Mouse (Mus musculus): ENCODE measurements around the gene Hacd2.

Gene Hacd2

GRCm38 (mm10) chr16:35007361-35007760, 14.9 kb upstream of the Hacd2 start:
- DNase-seq (ENCODE audit: low spot score), result no peak

DNA sequence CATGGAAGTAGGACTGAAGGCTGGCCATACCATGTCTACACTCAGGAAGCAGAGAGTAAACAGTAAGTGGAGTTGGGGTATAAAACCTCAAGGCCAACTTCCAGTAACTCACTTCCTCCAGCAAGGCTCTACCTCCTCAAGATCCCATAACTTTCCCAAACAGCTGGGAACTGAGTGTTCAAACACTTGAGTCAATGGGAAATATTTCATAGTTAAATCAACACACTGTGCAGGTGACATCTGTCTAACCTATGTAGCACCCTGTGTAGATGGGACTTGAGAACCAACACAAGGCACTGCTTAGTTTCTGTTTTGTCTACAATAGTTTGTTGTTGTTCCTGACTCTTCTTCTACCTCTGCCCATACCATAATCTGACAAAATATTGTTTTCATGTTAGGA, 13.8 kb upstream of the Hacd2 start:
- DNase-seq (ENCODE audit: low spot score), result no peak

GRCm38 (mm10) chr16:35013501-35013900, 8.7 kb upstream of the Hacd2 start:
- DNase-seq (ENCODE audit: low spot score), result no peak

- no peak for DNase-seq (ENCODE audit: low spot score)
These were observed 5.7 kb upstream of the Hacd2 start for GRCm38 (mm10) chr16:35016491-35016890.

- no peak for DNase-seq (ENCODE audit: low spot score)
These were observed 3.7 kb upstream of the Hacd2 start for GRCm38 (mm10) chr16:35018470-35018974.

DNA sequence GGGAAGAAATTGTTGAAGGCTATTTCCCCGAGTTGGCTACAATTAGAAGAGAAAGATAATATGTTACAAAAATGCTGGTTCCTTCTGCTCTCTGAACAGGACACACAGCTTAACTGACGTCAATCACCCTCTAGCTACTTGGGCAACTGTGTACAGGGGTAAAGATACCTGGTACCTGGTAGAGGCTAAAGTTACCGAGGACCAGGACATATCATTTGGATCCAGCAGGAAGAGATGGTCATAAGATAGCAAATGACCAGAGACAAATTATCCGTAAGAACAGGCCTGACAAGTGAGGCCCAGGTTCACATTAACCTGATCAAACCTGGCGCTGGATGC, 356 bp upstream of the Hacd2 start:
- DNase-seq (ENCODE audit: low spot score), result no peak

DNA sequence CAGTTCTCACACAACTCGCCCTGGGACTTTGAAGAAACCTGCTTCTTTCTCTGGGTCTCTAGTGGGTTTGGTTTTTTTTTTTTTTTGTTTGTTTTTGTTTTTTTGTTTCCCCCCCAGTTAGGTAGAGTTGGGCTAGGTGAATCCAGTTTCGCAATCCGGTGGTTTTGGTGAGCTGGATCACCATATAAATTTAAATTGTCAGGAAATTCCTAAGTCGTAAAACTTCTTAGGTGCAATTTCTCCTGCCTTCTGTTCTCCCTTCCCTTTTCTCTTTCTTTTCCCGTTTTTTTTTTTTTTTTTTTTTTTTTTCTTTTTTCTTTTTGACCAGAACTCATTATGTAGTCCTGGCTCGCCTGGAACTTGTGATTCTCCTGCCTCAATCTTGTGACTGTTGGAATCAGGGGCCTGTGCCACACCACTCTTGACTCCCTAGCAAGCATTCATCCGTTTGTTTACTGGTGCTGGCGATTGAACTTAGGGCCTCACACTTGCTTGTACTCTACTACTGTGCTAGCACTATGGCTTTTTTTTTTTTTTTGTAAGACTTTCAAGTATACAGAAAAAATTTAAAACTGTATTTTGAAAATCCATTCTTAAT, 1.0 kb downstream of the Hacd2 start:
- DNase-seq (ENCODE audit: low spot score), result no peak

GRCm38 (mm10) chr16:35024300-35024699, 2.1 kb downstream of the Hacd2 start:
- DNase-seq (ENCODE audit: low spot score), result no peak

GRCm38 (mm10) chr16:35025347-35025746, 3.1 kb downstream of the Hacd2 start:
- no peak for DNase-seq (ENCODE audit: low spot score)

- DNase-seq (ENCODE audit: low spot score), result no peak
These were observed 11.0 kb downstream of the Hacd2 start for GRCm38 (mm10) chr16:35033241-35033640.

DNA sequence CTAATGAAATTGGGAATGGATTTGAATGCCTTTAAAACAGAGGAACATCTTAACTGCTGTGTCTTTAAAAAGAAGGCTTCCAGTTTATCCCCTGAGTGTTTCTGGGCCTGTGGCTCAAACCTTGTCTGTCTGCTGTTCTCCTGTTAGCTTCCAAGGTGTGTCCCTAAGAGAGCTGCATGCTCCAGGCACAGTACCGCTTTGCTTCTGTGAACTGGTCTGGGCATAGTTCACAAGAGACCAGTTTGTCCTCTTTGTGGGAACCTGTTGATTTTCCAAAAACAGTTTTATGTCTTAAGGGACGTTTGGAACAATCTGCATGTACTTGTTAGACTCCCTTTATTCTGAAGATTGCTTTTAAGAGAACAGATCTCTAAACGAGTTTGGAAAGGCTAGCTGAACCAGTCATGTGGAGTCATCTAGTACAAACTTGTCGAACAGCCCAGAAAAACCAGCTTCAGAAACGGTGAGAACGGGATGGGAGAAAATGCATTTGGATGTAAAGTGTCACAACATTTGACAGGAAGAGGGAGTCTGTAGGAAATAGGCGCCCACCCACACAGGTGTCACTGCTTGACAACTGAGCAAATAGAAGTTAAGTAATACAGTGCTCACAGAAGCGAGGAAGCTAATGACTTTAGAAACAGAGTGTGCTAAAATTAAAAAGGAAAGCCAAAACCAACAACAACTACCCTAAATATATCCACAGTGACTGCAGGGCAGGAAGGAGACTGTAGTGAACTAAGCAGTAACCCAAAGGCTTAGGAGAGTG, 11.8 kb downstream of the Hacd2 start:
- no peak for DNase-seq (ENCODE audit: low spot score)

DNA sequence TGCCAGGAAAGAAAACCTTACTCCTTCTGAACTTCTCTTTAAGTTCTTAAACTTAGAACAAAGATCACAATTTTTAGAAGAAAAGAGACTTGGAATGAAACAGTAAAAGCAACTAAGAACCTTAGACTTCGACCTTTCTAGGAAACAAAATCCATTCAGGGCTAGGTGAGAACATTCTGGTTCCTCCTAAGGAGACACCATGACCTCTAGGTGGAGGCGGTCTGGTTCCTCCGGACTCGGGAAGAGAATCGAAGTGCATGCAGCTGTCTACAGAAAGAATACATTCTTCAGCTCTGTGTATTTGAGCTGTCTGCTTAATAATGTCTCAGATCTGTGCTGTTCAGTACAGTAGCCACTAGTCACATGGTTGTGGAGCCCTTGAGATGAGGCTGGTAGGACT, 12.7 kb downstream of the Hacd2 start:
- DNase-seq (ENCODE audit: low spot score), result no peak

DNA sequence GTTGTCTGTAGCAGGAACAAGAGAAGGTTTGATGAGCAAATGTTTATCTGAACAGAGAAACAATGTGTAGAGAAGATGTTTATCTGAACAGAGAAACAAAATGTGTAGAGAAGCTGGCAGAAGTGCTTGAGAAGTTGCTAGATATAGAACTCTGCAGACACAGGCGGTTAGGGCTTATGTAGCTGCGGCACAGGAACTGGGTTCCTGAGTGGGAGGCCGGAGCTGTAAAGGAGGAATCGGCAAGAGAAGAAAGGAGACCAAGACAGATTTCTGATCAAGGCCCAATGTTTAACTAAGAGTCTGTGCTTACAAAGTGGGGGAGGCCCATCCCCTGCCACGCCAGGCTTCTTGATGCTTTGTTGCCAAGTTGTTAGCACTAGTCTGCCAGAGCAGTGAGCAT, 14.5 kb downstream of the Hacd2 start:
- DNase-seq (ENCODE audit: low spot score), result no peak

DNA sequence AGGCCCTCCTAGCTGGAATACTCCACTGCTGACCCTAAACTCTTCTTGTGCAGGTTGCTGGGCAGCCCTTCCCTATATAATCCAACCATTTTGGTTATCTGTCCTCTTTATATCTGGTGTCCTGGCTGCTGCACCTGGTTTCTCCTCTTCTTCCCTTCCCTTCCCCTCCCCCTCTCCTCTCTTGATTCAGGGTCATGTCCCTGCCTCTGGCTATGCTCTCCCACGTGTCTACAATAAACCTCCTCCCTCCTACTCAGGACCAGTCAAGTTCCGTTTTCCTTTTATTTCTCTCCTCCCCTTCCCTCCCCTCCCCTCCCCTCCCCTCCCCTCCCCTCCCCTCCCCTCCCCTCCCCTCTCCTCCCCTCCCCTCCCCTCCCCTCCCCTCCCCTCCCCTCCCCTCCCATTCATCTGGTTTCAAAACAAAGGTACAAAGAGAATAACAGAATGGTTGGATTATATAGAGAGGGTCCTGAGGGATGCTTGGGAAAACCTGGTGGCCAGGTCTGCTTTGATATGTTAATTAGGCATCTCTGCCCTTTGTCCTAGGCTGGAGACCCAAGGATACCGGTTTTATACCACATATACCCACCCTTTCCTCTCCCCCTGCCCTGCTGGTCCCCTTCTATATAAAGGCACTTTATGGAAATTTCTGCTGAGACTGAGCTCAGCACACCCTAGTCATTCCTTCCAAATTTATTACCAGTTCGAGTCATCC, 16.3 kb downstream of the Hacd2 start:
- no peak for DNase-seq (ENCODE audit: low spot score)

DNA sequence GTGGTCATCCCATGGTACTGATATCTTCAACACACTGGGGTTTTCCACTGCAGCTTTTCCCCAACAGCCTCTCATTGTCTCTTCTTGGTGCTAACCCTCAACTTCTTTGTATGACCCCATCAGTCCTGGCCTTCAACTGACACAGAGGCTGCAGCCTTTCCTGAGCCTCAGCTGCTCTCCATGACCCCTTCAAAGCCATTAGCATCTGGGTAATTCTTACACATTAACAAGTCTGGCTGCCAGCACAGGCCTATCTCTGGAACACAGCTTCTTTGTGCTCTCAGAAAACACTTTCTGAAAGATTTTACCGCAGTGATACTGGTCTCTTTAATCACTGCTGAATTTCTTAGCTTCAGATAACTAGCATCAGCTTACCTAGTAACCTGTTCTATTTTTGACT, 17.9 kb downstream of the Hacd2 start:
- no peak for DNase-seq (ENCODE audit: low spot score)

DNA sequence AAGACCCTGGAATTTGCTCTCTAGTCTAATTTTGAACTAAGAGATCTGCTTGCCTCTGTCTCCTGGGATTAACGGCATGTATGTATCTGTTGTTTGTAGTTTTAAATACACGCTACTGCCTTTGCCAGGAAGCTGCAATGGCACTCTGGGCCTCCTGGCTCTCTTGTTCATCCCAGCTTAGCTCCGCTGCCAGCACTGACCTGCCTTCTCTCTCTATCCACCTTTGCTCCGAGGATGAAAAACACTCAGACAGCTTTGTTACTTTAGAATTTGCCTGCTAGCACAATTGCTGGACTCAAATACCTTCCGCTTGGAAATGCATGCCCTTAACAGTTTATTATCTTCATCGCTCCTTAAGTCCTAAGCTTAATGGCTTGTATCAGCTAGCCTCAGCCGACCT, 18.8 kb downstream of the Hacd2 start:
- no peak for DNase-seq (ENCODE audit: low spot score)

DNA sequence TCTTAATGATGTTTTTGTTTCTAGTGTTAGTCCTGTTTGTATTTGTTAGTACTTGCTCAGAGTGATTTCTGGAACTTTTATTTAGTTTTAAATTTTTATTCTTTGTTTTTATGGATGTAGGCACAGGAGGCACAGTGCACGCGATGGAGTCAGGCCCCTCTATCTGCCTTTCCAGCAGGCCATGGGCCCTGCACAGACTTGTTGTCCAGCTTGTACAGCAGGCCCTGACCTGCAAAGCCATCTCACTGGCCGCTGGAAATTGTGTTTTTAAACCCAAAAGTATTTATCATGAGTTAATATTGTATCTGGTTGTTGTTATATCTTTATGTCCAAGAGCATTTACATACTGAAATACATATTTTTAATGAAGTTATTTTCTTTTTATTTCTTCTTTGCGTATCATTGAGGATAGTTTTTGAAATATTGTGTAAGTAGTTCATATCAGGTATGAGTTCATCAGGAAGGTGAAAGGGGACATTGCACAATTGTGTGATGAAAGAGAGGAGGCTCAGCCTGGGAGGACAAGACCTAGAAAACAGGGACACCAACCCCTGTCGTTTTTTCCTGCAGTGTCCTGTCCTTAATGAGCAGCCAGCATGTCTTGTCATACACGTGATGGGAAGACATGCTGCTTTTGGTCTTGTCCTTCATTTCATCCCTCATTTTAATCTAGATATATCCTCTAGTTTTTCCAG, 24.0 kb downstream of the Hacd2 start:
- no peak for DNase-seq (ENCODE audit: low spot score)

DNA sequence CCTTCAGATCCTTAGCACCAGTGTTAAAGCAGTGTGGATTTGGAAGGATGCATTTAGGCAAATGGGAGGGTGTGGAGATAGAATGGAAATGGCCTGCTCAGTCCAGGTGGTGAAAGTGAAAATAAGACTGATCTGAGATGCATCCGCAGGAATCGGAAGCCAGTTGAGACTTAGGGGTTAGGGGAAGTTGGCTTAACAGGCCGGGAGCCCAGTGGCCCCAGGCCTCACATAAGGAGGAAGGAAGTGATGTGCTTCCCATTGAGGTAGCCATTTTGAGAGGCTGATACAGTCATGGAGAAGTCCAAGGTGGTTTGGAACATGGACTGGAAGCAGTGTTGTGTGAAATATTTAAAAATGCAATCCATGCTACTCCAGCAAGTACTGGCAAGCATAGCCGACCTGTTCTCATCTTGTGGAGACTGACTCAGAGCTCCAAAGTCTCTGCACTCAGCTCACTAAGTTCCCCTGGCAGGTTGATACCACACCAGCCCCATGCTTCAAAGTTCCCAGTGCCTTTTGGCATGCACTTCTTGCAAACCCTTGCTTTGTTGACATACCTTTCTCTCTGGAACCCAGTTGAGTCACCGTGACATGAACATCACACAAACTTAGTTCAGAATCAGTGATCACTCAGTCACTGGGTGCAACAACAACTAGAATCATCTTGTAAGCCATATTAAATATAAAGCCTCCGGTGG, 25.2 kb downstream of the Hacd2 start:
- DNase-seq (ENCODE audit: low spot score), result no peak

GRCm38 (mm10) chr16:35051066-35051465, 28.8 kb downstream of the Hacd2 start:
- DNase-seq (ENCODE audit: low spot score), result no peak

- DNase-seq (ENCODE audit: low spot score), result no peak
These were observed 30.0 kb downstream of the Hacd2 start for GRCm38 (mm10) chr16:35052191-35052590.

- DNase-seq (ENCODE audit: low spot score), result no peak
These were observed 32.4 kb downstream of the Hacd2 start for GRCm38 (mm10) chr16:35054432-35055193.
